Mouse (Mus musculus): Measurements from ENCODE around the gene Pla2g2e. TPM values are rescaled to one million over a fixed set of nuclear protein-coding genes. Genes with fewer than 3 reads are reported as not detected.
A peak's percentile ranks its signal among the peaks of the same experiment; 100 is the strongest.
"Not testable (repeated sequence)": the region's sequence is repeated elsewhere in the genome, so short reads cannot be mapped to it uniquely, and the experiment has no call there.

Pla2g2e gene
- 1.1 and 1.2 TPM in 2 replicates for polyA plus RNA-seq (2015; fragmentation: Nextera tagmentation; extraction: Ambion mirVana)

DNA sequence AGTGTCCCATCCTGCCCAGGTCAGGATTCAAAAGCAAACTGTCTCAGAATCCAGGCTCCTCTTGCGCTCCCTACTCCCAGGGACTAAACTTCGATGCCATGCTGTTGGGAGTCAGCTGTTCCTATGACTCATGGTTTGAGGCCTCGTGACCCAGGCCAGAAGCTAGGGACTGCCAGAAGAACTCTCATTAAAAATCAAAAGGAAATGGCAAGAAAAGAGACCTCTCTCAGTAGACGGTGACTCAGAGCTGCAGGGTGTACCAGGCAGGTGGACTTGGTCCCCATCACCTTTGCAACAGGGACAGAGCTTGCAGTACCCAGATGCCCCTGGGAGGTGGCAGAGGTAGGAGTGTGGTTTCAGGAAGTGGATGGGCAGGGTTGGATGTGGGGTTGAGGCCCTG, at the start of gene Pla2g2e:
Gene Pla2g2e, plus strand, starts transcription at position 212 of the 400 bp plus-strand sequence.
- DNase-seq (ENCODE audit: low spot score), result no peak

DNA sequence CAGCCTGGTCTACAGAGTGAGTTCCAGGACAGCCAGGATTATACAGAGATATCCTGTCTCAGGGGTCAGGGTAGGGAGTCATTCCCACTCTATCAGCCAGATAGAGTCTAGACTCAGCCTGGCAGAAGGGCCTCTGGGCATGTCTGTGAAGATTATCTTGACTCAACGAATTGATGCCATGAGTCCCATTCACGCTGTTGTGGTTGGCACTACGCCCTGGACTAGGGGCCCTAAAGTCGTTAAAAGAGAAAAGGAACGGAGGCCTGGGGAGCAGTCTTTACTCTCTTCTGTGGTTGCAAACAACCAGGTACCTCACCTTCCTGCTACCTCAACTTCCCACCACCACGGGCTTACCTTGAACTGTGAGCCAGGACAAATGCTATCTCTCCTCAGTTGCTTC, 37.9 kb upstream of the Pla2g2e start:
- DNase-seq (ENCODE audit: low spot score), result no peak

DNA sequence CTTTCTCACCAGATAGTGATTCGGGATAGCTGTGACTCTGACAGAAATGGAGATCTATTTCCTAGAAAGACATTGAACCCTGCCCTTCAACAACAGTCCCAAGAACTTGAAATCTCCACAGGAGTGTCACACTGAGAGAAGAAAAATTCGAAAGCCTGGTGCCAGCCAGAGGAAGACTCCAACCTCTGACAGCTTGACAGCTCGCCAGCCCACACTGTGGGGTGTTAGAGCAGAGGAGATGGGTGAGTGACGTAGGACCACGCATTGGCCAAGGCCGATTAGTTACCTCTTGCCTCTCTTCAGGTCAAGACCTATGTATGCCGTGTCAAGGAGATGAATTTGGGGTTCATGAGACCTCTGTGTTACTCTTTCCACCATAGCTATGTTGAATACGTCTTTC, 37.0 kb upstream of the Pla2g2e start:
- DNase-seq (ENCODE audit: low spot score), result no peak

DNA sequence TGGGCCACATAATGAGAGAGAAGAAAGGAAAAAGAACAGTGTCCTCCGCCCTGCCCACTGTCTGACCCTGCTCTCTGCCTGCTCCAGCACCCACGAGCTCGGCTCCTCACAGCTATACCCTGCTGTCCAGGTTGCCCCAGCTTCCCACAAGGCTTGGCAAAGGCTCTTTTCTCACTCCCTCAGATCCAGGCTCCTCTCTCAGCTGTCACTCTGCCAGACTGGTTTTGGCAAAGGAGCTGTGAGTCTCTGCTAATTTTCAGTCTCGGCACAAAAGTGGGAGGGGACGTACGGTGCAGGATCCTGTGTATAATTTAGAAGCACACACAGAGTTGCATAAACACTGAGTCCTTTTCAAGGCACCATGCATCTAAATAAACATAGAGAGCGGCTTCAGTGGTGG, 36.4 kb upstream of the Pla2g2e start:
- no peak for DNase-seq (ENCODE audit: low spot score)

DNA sequence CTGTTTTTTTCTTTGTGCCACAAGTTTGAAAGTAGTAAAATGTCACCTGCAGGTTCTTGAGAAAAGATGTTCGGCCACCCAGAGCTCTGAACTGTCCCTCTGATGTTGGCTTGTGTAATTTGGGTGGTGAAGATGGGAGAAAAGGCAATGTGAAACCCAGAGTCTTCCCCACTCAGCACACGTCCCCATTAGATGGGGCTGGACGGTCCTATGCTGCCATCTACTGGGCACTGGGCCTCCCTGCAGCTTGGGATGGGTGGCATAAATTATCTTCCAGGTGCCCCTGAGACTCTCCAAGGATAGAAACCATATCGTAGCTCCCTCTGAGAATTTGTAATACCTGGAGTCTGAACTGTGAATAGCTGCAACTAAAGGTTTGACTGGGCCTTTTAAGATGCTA, 26.3 kb upstream of the Pla2g2e start:
- peak; percentile 59 for DNase-seq (ENCODE audit: low spot score)

DNA sequence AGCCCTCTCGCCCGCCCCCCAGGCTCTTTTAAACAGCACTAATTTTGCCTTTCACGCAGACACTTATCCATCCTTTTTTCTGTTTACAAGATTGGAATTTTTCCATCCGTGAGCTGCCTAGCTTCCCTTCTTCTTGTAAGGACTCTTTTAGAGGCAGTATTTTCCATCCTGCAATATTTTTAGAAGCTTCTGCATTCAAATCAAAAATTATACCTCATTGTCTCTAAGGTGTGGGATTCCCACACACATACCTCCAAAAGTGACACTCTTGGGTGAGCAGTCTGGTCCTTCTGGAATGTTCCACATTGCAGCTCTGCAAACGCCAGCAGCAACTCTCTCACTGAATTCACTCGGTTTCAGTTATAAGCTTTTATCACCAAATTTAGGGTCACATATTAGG, 24.8 kb upstream of the Pla2g2e start:
- DNase-seq (ENCODE audit: low spot score), result no peak

DNA sequence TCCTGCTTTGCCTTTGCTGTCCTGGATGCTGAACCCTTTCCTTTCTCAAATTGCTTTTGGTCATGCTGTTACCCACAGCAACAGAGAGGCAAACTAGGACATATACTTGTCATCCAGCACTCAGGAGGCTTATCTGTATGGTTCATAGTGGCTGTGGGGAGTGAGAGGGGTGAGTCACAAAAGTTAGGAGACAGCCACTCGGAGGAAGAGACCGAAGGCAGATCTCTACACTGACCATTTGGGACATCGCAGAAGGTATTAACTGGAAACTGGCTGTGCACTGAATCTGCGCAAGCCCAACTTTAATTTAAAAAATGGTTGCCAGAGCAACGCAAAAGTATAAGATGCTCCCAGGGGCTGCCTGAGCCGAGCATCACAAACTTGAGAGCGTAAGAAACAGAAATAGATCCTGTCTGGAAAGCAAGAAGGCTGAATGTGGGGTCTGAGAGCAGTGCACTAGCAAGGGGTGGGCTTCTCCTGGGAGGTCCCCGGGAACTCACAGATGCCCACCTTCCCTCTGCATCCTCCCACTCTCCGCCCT, 22.6 kb upstream of the Pla2g2e start:
- no peak for DNase-seq (ENCODE audit: low spot score)

DNA sequence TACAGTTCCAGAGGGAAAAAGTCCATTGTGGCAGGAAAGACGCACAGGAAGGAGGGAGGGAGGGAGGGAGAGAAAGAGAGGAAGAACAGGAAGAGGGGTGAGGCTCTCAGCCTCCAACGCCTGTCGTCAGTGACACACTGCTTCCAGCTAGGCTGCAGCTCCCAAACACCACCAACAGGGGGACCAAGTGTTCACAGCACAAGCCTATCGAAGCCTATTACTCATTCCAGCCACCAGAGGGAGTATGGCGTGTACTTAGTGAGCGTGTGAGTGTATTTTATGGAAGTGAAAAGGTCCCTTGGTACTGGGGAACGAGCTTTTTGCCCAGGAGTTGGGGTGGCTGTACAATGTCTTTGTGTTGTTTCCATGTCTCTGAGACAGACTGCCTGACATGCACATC, 21.3 kb upstream of the Pla2g2e start:
- peak; percentile 75 for DNase-seq (ENCODE audit: low spot score)

DNA sequence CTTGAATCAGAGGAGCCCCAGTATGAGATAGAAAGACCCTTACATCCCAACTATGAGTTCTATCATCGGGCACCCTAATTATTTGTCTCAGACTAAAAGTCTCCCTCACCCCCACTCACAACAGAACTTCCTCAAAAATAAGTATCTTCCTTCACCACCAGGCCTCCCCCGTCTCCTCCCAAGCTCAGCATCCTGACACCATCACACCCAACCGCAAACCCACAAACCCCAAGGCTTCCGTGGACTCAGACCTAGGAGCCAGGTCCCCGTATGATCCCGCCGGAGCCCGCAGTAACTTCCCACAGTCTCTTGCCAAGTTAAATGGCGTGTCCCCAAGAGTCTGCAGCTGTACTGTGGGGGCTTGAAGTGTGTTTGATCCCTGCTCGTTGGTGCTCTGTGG, 20.2 kb upstream of the Pla2g2e start:
- DNase-seq (ENCODE audit: low spot score), result no peak

DNA sequence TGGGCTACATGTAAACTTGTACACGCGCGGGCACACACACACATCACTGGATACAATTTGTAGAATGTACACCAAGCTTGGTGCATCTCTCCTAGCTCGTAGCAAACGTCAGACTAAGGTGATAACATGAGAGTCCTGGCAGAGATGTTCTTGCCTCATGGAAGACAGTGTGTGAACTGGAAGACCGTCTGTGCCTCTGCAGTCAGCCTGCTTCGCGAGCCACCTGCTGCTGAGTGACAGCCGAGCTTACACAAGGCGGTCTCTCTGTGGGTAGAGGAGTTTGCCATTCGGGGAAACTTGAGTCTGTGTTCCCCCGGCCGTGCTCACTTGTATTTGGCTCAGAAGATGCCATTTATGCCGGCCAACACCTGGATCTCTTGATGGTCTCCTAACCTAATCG, 19.3 kb upstream of the Pla2g2e start:
- DNase-seq (ENCODE audit: low spot score), result no peak

DNA sequence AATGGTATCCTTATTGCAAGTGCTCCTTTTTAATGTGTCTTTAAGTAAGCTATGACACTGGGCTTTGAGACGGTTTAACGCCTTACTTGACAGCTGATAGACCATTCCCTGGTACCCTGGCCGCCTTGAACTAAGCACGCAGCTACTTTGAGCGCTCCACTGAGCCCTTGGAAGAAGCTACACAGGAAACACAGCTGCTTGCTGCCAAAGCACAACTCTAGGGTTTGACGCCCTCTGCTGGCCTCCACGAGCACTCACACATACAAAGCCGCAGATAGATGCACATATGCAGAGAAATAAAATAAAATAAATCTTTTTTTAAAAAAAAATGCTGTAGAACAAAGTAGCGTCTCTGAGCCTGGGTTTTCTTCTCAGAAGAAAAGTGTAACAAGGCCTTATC, 18.5 kb upstream of the Pla2g2e start:
- peak; percentile 33 for DNase-seq (ENCODE audit: low spot score)

DNA sequence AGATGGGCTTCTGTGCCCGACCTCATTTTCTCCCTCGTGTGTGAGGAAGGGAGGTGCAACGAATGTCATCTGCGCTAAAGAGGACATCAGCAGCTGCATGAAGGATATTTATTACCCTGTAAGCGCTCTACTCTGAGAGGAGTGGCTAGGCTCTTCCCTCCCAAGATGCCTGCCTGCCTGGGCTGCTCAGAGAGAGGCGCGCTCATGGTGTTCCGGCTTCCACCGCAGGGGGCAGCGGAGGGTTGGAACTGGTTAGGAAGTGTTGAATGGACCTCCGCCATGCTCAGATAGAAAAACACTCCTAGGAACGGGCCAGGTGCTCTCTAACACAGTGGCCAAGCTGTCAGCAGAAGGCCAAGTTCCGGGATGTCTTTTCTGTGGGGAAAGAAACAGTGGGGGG, 18.0 kb upstream of the Pla2g2e start:
- peak; percentile 51 for DNase-seq (ENCODE audit: low spot score)

DNA sequence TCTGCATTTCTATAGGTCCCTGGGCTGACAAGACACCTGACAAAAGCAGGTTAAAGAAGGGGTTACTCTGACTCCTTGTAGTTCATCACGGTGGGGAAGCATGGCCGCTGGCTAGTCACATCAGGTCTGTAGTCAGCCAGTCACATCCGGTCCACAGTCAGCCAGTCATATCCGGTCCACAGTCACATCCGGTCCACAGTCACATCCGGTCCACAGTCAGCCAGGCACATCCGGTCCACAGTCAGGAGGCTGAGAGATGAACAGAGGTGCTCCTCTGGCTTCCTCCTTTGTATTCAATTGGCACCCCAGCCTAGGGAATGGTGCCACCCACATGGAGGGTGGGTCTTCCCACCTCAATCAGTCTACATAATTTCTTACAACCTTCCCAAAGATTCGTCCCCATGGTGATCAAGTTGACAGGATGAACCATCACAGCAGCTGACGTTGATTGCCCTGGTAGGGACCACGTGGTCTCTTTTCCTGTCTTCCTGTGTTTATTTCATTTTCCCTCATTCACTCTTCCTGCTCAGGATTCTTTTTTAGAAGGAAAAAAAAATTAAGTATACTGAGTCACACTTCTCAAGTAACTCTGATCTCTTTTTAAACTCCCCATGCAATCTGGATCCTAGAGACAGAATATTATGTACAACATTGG, 14.3 kb upstream of the Pla2g2e start, which contains the start of gene Pla2g5:
Gene Pla2g5, minus strand, starts transcription at position 139 of the 655 bp plus-strand sequence.
- no peak for DNase-seq (ENCODE audit: low spot score)

DNA sequence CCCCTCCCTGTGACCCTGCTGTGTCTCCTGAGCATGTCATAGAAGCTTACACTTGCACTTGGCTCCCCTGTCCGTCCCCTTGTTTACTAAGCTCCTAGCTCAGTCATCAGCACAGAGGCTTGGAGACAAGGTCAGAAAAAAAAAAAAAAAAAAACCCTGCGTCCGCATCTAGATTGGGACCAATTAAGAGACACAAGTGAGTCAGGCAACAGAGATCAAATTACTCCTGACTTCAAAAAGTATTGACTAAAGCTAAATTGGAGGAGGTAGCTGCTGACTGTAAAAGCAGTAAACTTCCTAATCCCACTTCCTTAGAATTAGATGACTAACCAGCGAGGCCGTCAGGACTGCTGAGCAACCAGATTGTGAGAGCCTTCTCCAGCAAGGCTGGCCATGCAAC, 12.7 kb upstream of the Pla2g2e start:
- DNase-seq (ENCODE audit: low spot score), result no peak

DNA sequence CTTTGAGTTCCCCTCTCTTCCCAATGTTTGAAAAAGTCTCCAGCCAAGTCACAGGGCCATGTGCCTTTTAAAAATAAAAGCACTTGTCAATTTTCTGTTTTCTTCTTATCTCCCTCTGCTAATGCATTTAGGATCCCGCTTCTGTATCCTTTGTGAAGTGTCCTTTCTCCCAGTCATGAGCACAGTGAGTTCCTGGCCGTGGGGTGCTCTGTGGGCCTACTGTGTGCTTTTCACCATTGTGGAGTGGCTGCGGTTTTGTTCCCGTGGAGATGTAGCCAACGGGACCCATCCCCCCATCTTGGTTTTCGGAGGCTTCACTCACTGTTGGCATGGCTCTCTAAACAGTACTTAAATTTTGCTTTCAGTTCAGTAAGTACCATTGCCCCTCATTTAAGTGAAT, 11.8 kb upstream of the Pla2g2e start:
- DNase-seq (ENCODE audit: low spot score), result no peak

DNA sequence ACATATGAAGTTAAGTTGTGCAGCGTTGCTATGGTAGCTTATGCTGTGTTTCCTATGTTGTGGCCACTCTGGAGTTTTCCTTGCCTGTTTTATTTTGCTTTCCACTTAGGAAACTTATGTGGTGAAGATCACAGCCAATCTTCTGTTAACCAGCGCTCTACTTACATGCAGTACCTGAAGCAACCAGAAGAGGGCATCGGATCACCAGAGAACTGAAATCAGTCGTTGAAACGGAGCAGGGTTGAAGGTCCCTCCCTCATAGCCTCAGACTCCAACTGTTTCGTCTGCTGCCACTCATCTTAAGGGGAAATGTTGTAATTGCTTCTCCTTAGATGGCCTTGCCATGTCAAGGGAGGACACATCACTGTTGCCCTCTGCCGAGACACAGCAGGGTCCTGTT, 11.3 kb upstream of the Pla2g2e start:
- DNase-seq (ENCODE audit: low spot score), result peak; percentile 57

DNA sequence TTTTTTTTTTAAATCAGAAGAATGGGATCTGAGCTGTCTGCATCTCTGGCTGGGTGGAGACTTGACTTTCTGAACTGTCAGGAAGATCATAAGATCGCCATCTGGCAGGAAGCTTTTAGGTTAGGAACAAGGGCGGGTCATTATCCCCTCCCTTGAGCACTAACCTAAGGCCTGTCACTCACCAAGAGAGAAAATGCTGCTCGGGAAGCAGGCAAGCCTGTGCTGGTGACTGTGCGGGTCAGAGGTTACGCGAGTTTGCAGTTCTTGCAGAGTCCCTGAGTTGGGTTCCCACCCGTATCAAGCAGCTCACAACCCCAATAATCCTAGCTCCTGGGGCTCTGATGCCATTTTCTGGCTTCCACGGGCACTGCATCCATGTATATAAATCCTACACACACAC, 9.1 kb upstream of the Pla2g2e start:
- no peak for DNase-seq (ENCODE audit: low spot score)

DNA sequence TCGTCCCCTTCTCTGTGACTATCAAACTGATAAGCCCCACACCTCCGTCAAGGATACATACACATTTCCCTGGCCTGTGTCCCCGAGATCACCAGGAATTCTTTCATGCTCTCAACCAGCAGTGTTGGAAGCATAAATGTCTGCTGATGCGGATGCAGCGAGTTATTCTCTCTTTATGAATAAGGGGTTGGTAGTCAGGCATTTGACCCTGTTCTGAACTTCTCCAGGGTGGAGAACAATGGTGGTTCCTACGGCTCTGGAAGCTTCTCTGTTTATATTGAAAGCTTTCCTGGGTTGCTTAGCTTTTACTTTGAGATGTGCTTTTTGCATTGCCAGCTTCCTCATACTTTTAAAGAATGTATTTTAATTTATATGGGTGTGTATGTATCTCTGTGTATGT, 3.9 kb upstream of the Pla2g2e start, which contains the start of gene Gm13030:
Gene Gm13030, minus strand, starts transcription at position 101 of the 400 bp plus-strand sequence.
- DNase-seq (ENCODE audit: low spot score), result no peak

DNA sequence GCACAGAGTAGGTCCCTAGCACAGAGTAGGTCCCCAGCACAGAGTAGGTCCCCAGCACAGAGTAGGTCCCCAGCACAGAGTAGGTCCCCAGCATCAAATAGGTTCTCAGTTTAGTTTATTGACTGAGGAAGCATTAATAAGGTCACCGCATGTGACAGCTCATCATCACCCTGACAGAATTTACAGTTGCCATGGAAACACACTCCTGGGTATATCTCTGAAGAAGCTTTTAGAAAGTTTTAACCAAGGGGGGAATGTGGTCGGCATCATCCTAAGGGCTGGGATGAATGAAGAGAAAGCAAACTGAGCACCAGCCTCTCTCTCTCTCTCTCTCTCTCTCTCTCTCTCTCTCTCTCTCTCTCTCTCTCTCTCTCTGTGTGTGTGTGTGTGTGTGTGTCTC, 2.5 kb upstream of the Pla2g2e start:
- DNase-seq (ENCODE audit: low spot score), result not testable (repeated sequence)

DNA sequence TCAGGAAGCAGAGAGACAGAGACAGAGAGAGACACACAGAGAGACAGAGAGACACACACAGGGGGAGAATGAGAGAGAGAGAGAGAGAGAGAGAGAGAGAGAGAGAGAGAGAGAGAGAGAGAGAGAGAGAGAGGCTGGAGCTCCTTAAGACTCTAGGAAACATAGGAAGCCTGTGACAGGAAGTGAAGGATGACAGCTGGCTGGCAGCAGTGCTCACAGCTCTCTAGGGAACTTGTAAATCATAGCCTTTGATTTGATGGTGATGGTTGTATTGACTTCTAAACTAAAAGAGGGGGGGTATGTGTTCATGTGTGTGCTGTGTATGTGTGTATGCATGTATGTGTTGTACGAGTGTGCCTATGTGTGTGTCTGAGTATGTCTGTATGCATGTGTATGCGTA, 1.8 kb upstream of the Pla2g2e start:
- no peak for DNase-seq (ENCODE audit: low spot score)

DNA sequence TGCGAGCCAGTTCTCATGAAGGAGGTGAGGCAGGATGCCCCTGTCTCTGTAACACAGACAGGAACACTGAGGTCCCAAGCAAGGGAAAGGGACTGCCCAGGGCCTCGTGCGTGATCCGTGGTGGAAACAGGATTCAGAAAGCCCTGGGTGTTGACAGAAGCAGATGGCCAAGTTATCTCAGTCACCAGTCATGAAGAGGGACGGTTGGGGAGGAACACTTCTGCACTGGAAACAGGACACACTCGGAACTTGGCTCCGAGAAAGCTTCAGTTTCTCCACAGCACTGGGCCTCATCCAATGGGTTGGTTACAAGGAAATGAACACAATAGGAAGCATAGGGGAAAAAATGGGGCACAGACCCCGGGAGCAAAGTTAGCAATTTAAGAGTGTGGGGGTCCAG, 1.0 kb downstream of the Pla2g2e start:
- no peak for DNase-seq (ENCODE audit: low spot score)

DNA sequence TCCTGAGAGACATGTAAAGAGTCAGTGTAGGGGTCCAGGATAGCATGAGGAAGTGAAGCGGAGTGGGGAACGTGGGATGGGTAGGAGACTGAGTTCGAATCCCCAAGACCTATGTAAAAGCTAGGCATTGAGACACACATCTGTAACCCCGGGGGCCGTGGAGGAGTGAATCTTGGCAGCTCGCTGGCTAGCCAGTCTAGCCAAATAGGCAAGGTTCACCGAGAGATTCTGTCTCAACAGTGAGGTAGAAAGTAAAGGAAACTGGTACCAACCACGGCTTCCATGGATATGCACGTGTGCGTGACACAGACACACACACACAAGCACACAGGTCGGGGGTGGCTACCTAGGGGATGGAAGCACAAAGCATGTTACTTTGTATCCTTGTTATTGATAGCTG, 2.1 kb downstream of the Pla2g2e start:
- no peak for DNase-seq (ENCODE audit: low spot score)

DNA sequence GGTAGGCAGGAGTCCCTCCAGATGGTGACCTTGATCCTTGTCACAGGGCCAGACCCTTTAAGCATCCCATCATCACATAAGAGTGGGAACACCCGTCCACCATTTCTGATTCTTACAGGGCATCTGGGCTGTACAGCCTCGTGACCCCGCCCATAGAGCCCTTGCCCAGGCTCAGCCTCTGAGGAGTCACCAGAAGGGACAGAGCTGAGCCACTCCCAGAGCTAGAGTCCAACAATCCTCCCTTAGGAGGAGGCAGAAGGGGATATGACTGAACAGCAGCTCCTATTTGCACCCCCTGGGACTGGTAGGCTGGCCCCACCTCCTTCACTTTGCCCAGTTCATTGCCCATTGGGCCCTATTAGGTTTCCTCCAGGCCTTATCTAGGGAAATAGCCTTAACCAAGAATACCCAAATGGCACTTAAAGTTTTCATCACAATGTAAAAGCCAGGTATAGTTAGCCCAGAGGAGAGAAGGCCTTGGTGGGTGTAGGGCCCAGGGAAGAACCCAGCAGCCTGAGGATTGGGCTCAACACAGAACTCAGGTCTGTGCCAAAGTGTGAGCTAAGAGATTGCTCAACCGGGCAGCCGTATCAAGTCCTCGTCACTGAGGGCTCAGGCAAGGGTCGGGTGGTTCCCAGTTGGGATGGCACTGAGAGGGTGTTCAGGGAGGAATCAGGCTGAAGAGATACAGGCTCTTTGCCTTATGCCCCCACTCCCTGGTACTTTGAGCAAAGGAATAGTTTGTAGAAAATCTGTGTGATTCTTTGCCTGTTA, 3.3 kb downstream of the Pla2g2e start:
- no peak for DNase-seq (ENCODE audit: low spot score)
